Mouse (Mus musculus): ENCODE data around the gene Frmpd4. TPM values are rescaled to one million over a fixed set of nuclear protein-coding genes. Genes with fewer than 3 reads are reported as not detected.

The Frmpd4 gene
- polyA plus RNA-seq, 1 experiment from 2014 or later, result 1.4 TPM

- DNase-seq (no peak), ATAC-seq (ENCODE audit: low FRiP score, low TSS enrichment) (no peak)
- H3K27me3 ChIP-seq (ENCODE audit: control insufficient read depth, insufficient read depth, low read length), result no peaks in the 10 kb centered on the region
- H3K4me1 ChIP-seq (ENCODE audit: control insufficient read depth, insufficient read depth, low read length), result no peaks in the 10 kb centered on the region
- H3K4me2 ChIP-seq (ENCODE audit: low read length), result no peak overlapping the region
- no peaks in the 10 kb centered on the region for H3K36me3 ChIP-seq (ENCODE audit: control insufficient read depth, insufficient read depth, low read length)
- no peak overlapping the region for H3K4me3 ChIP-seq (replicated peaks; ENCODE audit: low read depth, low read length)
- H3K9ac ChIP-seq (replicated peaks; ENCODE audit: low read length), result no peak overlapping the region
- H3K27ac ChIP-seq (replicated peaks; ENCODE audit: low read depth, low read length), result no peak overlapping the region
- H3K9me3 ChIP-seq (ENCODE audit: control insufficient read depth, low read length), result no peaks in the 10 kb centered on the region
These were observed 535.4 kb downstream of the Frmpd4 start for GRCm38 (mm10) chrX:168041589-168041988.

- Histone ChIP-seq H3K4me1 (ENCODE audit: control insufficient read depth, insufficient read depth, low read length) (no peaks in the 10 kb centered on the region), H3K27ac (replicated peaks; ENCODE audit: low read depth, low read length) (no peak overlapping the region), H3K9me3 (ENCODE audit: control insufficient read depth, low read length) (no peaks in the 10 kb centered on the region), H3K36me3 (ENCODE audit: control insufficient read depth, insufficient read depth, low read length) (no peaks in the 10 kb centered on the region), H3K4me2 (ENCODE audit: low read length) (no peak overlapping the region), H3K4me3 (replicated peaks; ENCODE audit: low read depth, low read length) (no peak overlapping the region), H3K27me3 (ENCODE audit: control insufficient read depth, insufficient read depth, low read length) (no peaks in the 10 kb centered on the region), H3K9ac (replicated peaks; ENCODE audit: low read length) (no peak overlapping the region)
- no peak for DNase-seq
- no peak for ATAC-seq (ENCODE audit: low FRiP score, low TSS enrichment)
- 78% methylated on average over 4 of the region's 4 CpGs for WGBS
These were observed 556.4 kb downstream of the Frmpd4 start for GRCm38 (mm10) chrX:168020574-168021145.

GRCm38 (mm10) chrX:168017792-168018191 lies 559.2 kb downstream of the Frmpd4 start:
- DNase-seq (no peak), ATAC-seq (ENCODE audit: low FRiP score, low TSS enrichment) (no peak)
- Histone ChIP-seq H3K9ac (replicated peaks; ENCODE audit: low read length) (no peak overlapping the region), H3K36me3 (ENCODE audit: control insufficient read depth, insufficient read depth, low read length) (no peaks in the 10 kb centered on the region), H3K4me1 (ENCODE audit: control insufficient read depth, insufficient read depth, low read length) (no peaks in the 10 kb centered on the region), H3K4me2 (ENCODE audit: low read length) (no peak overlapping the region), H3K4me3 (replicated peaks; ENCODE audit: low read depth, low read length) (no peak overlapping the region), H3K27me3 (ENCODE audit: control insufficient read depth, insufficient read depth, low read length) (no peaks in the 10 kb centered on the region), H3K27ac (replicated peaks; ENCODE audit: low read depth, low read length) (no peak overlapping the region), H3K9me3 (ENCODE audit: control insufficient read depth, low read length) (no peaks in the 10 kb centered on the region)
- 65% methylated on average over 3 of the region's 3 CpGs for WGBS

GRCm38 (mm10) chrX:167984835-167985234 lies 592.2 kb downstream of the Frmpd4 start:
- Histone ChIP-seq H3K36me3 (ENCODE audit: control insufficient read depth, insufficient read depth, low read length) (no peaks in the 10 kb centered on the region), H3K27ac (replicated peaks; ENCODE audit: low read depth, low read length) (no peak overlapping the region), H3K4me1 (ENCODE audit: control insufficient read depth, insufficient read depth, low read length) (no peaks in the 10 kb centered on the region), H3K4me2 (ENCODE audit: low read length) (no peak overlapping the region), H3K9ac (replicated peaks; ENCODE audit: low read length) (no peak overlapping the region), H3K27me3 (ENCODE audit: control insufficient read depth, insufficient read depth, low read length) (peaks cover 5% of the 10 kb centered on the region; the same call in 1 of the 2 replicates), H3K9me3 (ENCODE audit: control insufficient read depth, low read length) (no peaks in the 10 kb centered on the region), H3K4me3 (replicated peaks; ENCODE audit: low read depth, low read length) (no peak overlapping the region)
- DNase-seq, result no peak
- no peak for ATAC-seq (ENCODE audit: low FRiP score, low TSS enrichment)

GRCm38 (mm10) chrX:167951207-167951606 lies 625.8 kb downstream of the Frmpd4 start:
- DNase-seq (no peak), ATAC-seq (ENCODE audit: low FRiP score, low TSS enrichment) (no peak)
- H3K9ac ChIP-seq (replicated peaks; ENCODE audit: low read length), result no peak overlapping the region
- no peak overlapping the region for H3K4me3 ChIP-seq (replicated peaks; ENCODE audit: low read depth, low read length)
- no peaks in the 10 kb centered on the region for H3K36me3 ChIP-seq (ENCODE audit: control insufficient read depth, insufficient read depth, low read length)
- 86% methylated on average over 2 of the region's 2 CpGs for WGBS
- H3K4me1 ChIP-seq (ENCODE audit: control insufficient read depth, insufficient read depth, low read length), result no peaks in the 10 kb centered on the region
- no peaks in the 10 kb centered on the region; the same call in 1 of the 2 replicates for H3K27me3 ChIP-seq (ENCODE audit: control insufficient read depth, insufficient read depth, low read length)
- no peak overlapping the region for H3K4me2 ChIP-seq (ENCODE audit: low read length)
- H3K27ac ChIP-seq (replicated peaks; ENCODE audit: low read depth, low read length), result no peak overlapping the region
- H3K9me3 ChIP-seq (ENCODE audit: control insufficient read depth, low read length), result no peaks in the 10 kb centered on the region

- Histone ChIP-seq H3K27ac (replicated peaks; ENCODE audit: low read depth, low read length) (no peak overlapping the region), H3K27me3 (ENCODE audit: control insufficient read depth, insufficient read depth, low read length) (no peaks in the 10 kb centered on the region), H3K4me3 (replicated peaks; ENCODE audit: low read depth, low read length) (no peak overlapping the region), H3K9ac (replicated peaks; ENCODE audit: low read length) (no peak overlapping the region), H3K4me1 (ENCODE audit: control insufficient read depth, insufficient read depth, low read length) (no peaks in the 10 kb centered on the region), H3K4me2 (ENCODE audit: low read length) (no peak overlapping the region), H3K9me3 (ENCODE audit: control insufficient read depth, low read length) (no peaks in the 10 kb centered on the region), H3K36me3 (ENCODE audit: control insufficient read depth, insufficient read depth, low read length) (no peaks in the 10 kb centered on the region)
- ATAC-seq (ENCODE audit: low FRiP score, low TSS enrichment) (no peak), DNase-seq (no peak)
These were observed 667.5 kb downstream of the Frmpd4 start for GRCm38 (mm10) chrX:167909483-167909882.

- no peak overlapping the region for H3K27ac ChIP-seq (replicated peaks; ENCODE audit: low read depth, low read length)
- H3K9me3 ChIP-seq (ENCODE audit: control insufficient read depth, low read length), result no peaks in the 10 kb centered on the region
- H3K36me3 ChIP-seq (ENCODE audit: control insufficient read depth, insufficient read depth, low read length), result no peaks in the 10 kb centered on the region
- no peaks in the 10 kb centered on the region for H3K4me1 ChIP-seq (ENCODE audit: control insufficient read depth, insufficient read depth, low read length)
- no peak for DNase-seq
- 88% methylated on average over 3 of the region's 3 CpGs for WGBS
- no peak overlapping the region for H3K4me2 ChIP-seq (ENCODE audit: low read length)
- ATAC-seq (ENCODE audit: low FRiP score, low TSS enrichment), result no peak
- no peak overlapping the region for H3K9ac ChIP-seq (replicated peaks; ENCODE audit: low read length)
- no peaks in the 10 kb centered on the region for H3K27me3 ChIP-seq (ENCODE audit: control insufficient read depth, insufficient read depth, low read length)
- no peak overlapping the region for H3K4me3 ChIP-seq (replicated peaks; ENCODE audit: low read depth, low read length)
These were observed 676.0 kb downstream of the Frmpd4 start for GRCm38 (mm10) chrX:167901046-167901445.

- no peak overlapping the region for H3K9ac ChIP-seq (replicated peaks; ENCODE audit: low read length)
- no peak overlapping the region for H3K4me3 ChIP-seq (replicated peaks; ENCODE audit: low read depth, low read length)
- no peaks in the 10 kb centered on the region for H3K9me3 ChIP-seq (ENCODE audit: control insufficient read depth, low read length)
- no peaks in the 10 kb centered on the region for H3K4me1 ChIP-seq (ENCODE audit: control insufficient read depth, insufficient read depth, low read length)
- no peak for ATAC-seq (ENCODE audit: low FRiP score, low TSS enrichment)
- 36% methylated on average over 5 of the region's 5 CpGs for WGBS
- H3K27ac ChIP-seq (replicated peaks; ENCODE audit: low read depth, low read length), result no peak overlapping the region
- H3K4me2 ChIP-seq (ENCODE audit: low read length), result no peak overlapping the region
- H3K27me3 ChIP-seq (ENCODE audit: control insufficient read depth, insufficient read depth, low read length), result no peaks in the 10 kb centered on the region
- DNase-seq, result peak; percentile 14
- no peaks in the 10 kb centered on the region for H3K36me3 ChIP-seq (ENCODE audit: control insufficient read depth, insufficient read depth, low read length)
These were observed 722.2 kb downstream of the Frmpd4 start for GRCm38 (mm10) chrX:167854821-167855220.

- no peak for ATAC-seq (ENCODE audit: low FRiP score, low TSS enrichment)
- Histone ChIP-seq H3K27ac (replicated peaks; ENCODE audit: low read depth, low read length) (no peak overlapping the region), H3K4me3 (replicated peaks; ENCODE audit: low read depth, low read length) (no peak overlapping the region), H3K27me3 (ENCODE audit: control insufficient read depth, insufficient read depth, low read length) (0 out of 2 replicates have a peak, but pooled peaks cover 3% of the 10 kb centered on the region), H3K9me3 (ENCODE audit: control insufficient read depth, low read length) (no peaks in the 10 kb centered on the region), H3K36me3 (ENCODE audit: control insufficient read depth, insufficient read depth, low read length) (no peaks in the 10 kb centered on the region), H3K4me1 (ENCODE audit: control insufficient read depth, insufficient read depth, low read length) (no peaks in the 10 kb centered on the region), H3K9ac (replicated peaks; ENCODE audit: low read length) (no peak overlapping the region), H3K4me2 (ENCODE audit: low read length) (no peak overlapping the region)
- 47% methylated on average over 2 of the region's 2 CpGs for WGBS
- DNase-seq, result peak; percentile 8
These were observed 744.5 kb downstream of the Frmpd4 start for GRCm38 (mm10) chrX:167832543-167832942.
